Mouse (Mus musculus) hindbrain, embryonic 12.5 days (tissue): ENCODE data around the gene Ubn1. TPM values are rescaled to one million over a fixed set of nuclear protein-coding genes. Genes with fewer than 3 reads are reported as not detected.

ENCODE experiments used
- ATAC-seq: fragments of 200-750 bp; cut with Nextera tagmentation; 2 replicates; pipeline ENCODE4 v1.8.0; 2017; ENCODE audit warnings: moderate TSS enrichment; ENCODE audit not compliant: low FRiP score
- H3K27ac ChIP-seq: fragments of 300-500 bp; sonication (generic); 2 replicates; pipeline ENCODE4 v1.5.1; 2016; ENCODE audit warnings: mild to moderate bottlenecking
- H3K27me3 ChIP-seq: fragments of 300-500 bp; sonication (generic); 2 replicates; pipeline ENCODE4 v1.6.1; 2016; ENCODE audit warnings: mild to moderate bottlenecking
- H3K36me3 ChIP-seq: fragments of 300-500 bp; sonication (generic); 2 replicates; pipeline ENCODE4 v1.6.1; 2016; ENCODE audit warnings: mild to moderate bottlenecking
- H3K4me1 ChIP-seq: fragments of 300-500 bp; sonication (generic); 2 replicates; pipeline ENCODE4 v1.6.1; 2016
- H3K4me2 ChIP-seq: fragments of 300-500 bp; sonication (generic); replicated peaks from 2 replicates; pipeline ENCODE4 v1.6.1; 2016; ENCODE audit warnings: mild to moderate bottlenecking
- H3K4me3 ChIP-seq: fragments of 300-500 bp; sonication (generic); 2 replicates; pipeline ENCODE4 v1.5.1; 2016; ENCODE audit warnings: mild to moderate bottlenecking
- H3K9ac ChIP-seq: fragments of 300-500 bp; sonication (generic); 2 replicates; pipeline ENCODE4 v1.6.1; 2016; ENCODE audit warnings: mild to moderate bottlenecking, moderate library complexity
- H3K9me3 ChIP-seq: fragments of 300-500 bp; sonication (generic); replicated peaks from 2 replicates; pipeline ENCODE4 v1.6.1; 2016; ENCODE audit warnings: mild to moderate bottlenecking
- WGBS: fragments of 180-500 bp; shearing (Covaris S2); methylation state at CpG from one replicate; pipeline ENCODE4 v1.1.7; 2016; 5-methylcytosine and 5-hydroxymethylcytosine counted together
- polyA plus RNA-seq: library from polyadenylated mRNA; unstranded; fragments of >200 nt; fragmentation: Nextera tagmentation; extraction: Ambion mirVana; gene quantifications from 2 replicates; pipeline ENCODE4 v1.2.1, GENCODE M21; 2016

Ubn1 gene
- polyA plus RNA-seq, 1 experiment from 2014 or later, result 25.0 TPM

GRCm38 (mm10) chr16:5029847-5030246 lies 20.0 kb upstream of the Ubn1 start:
- H3K4me1 ChIP-seq, result no peaks in the 10 kb centered on the region
- no peak overlapping the region for H3K27ac ChIP-seq
- peaks cover 99% of the 10 kb centered on the region for H3K36me3 ChIP-seq
- no peaks in the 10 kb centered on the region for H3K9me3 ChIP-seq
- no peak for ATAC-seq
- no peaks in the 10 kb centered on the region for H3K27me3 ChIP-seq
- no peak overlapping the region for H3K9ac ChIP-seq
- no peak overlapping the region for H3K4me3 ChIP-seq
- WGBS, result 72% methylated on average over 2 of the region's 2 CpGs
- H3K4me2 ChIP-seq, result no peak overlapping the region

- WGBS, result 97% methylated on average over 3 of the region's 3 CpGs
- Histone ChIP-seq H3K36me3 (peaks cover 96% of the 10 kb centered on the region), H3K9ac (no peak overlapping the region), H3K9me3 (no peaks in the 10 kb centered on the region), H3K4me3 (no peak overlapping the region), H3K4me2 (no peak overlapping the region), H3K27me3 (no peaks in the 10 kb centered on the region), H3K4me1 (no peaks in the 10 kb centered on the region), H3K27ac (no peak overlapping the region)
- no peak for ATAC-seq
Observed at GRCm38 (mm10) chr16:5035591-5035990, 14.3 kb upstream of the Ubn1 start.

- no peak for ATAC-seq
- Histone ChIP-seq H3K27ac (no peak overlapping the region), H3K4me2 (no peak overlapping the region), H3K36me3 (peaks cover 96% of the 10 kb centered on the region), H3K4me1 (no peaks in the 10 kb centered on the region), H3K4me3 (no peak overlapping the region), H3K27me3 (no peaks in the 10 kb centered on the region), H3K9me3 (no peaks in the 10 kb centered on the region), H3K9ac (no peak overlapping the region)
- WGBS, result 78% methylated on average over 5 of the region's 5 CpGs
Observed at GRCm38 (mm10) chr16:5036649-5037234, 13.1 kb upstream of the Ubn1 start.

- Histone ChIP-seq H3K27ac (no peak overlapping the region), H3K4me1 (peaks cover 16% of the 10 kb centered on the region), H3K4me2 (no peak overlapping the region), H3K36me3 (peaks cover 73% of the 10 kb centered on the region), H3K4me3 (no peak overlapping the region), H3K9me3 (no peaks in the 10 kb centered on the region), H3K9ac (no peak overlapping the region), H3K27me3 (no peaks in the 10 kb centered on the region)
- no peak for ATAC-seq
- 99% methylated on average over 3 of the region's 3 CpGs for WGBS
Observed at GRCm38 (mm10) chr16:5045322-5045721, 4.5 kb upstream of the Ubn1 start.

GRCm38 (mm10) chr16:5049182-5049773 lies 579 bp upstream of the Ubn1 start:
- under 1% methylated on average over 38 of the region's 38 CpGs for WGBS
- H3K27me3 ChIP-seq, result no peaks in the 10 kb centered on the region
- peaks cover 38% of the 10 kb centered on the region for H3K36me3 ChIP-seq
- no peaks in the 10 kb centered on the region for H3K9me3 ChIP-seq
- H3K4me1 ChIP-seq, result peaks cover 27% of the 10 kb centered on the region
- H3K9ac ChIP-seq, result peak overlapping the region; percentile 93
- H3K4me3 ChIP-seq, result peak overlapping the region; percentile 86
- peak overlapping the region; percentile 83 for H3K4me2 ChIP-seq
- ATAC-seq, result peak; percentile 65
- H3K27ac ChIP-seq, result peak overlapping the region; percentile 90

- peak; percentile 87 for ATAC-seq
Observed at GRCm38 (mm10) chr16:5050251-5051110, 624 bp downstream of the Ubn1 start.

GRCm38 (mm10) chr16:5058114-5058513 lies 8.3 kb downstream of the Ubn1 start:
- no peaks in the 10 kb centered on the region for H3K27me3 ChIP-seq
- no peak overlapping the region for H3K9ac ChIP-seq
- WGBS, result 97% methylated on average over 1 of the region's 1 CpGs
- H3K9me3 ChIP-seq, result no peaks in the 10 kb centered on the region
- no peak overlapping the region for H3K27ac ChIP-seq
- no peak overlapping the region for H3K4me2 ChIP-seq
- no peak for ATAC-seq
- peaks cover 43% of the 10 kb centered on the region for H3K36me3 ChIP-seq
- H3K4me1 ChIP-seq, result no peaks in the 10 kb centered on the region
- no peak overlapping the region for H3K4me3 ChIP-seq

More at GRCm38 (mm10) chr16:5050251-5051110, 624 bp downstream of the Ubn1 start:
- Histone ChIP-seq H3K36me3 (peaks cover 33% of the 10 kb centered on the region), H3K27me3 (no peaks in the 10 kb centered on the region), H3K9me3 (no peaks in the 10 kb centered on the region), H3K4me1 (peaks cover 27% of the 10 kb centered on the region), H3K9ac (peak overlapping the region; percentile 83), H3K4me2 (peak overlapping the region; percentile 89), H3K27ac (peak overlapping the region; percentile 95), H3K4me3 (peak overlapping the region; percentile 86)
- under 1% methylated on average over 72 of the region's 78 CpGs for WGBS

GRCm38 (mm10) chr16:5063472-5063871 lies 13.6 kb downstream of the Ubn1 start:
- no peak overlapping the region for H3K4me3 ChIP-seq
- H3K9me3 ChIP-seq, result no peaks in the 10 kb centered on the region
- H3K4me1 ChIP-seq, result no peaks in the 10 kb centered on the region
- H3K27me3 ChIP-seq, result no peaks in the 10 kb centered on the region
- no peak overlapping the region for H3K4me2 ChIP-seq
- H3K36me3 ChIP-seq, result peaks cover 45% of the 10 kb centered on the region
- no peak for ATAC-seq
- H3K27ac ChIP-seq, result no peak overlapping the region
- 89% methylated on average over 4 of the region's 4 CpGs for WGBS
- H3K9ac ChIP-seq, result no peak overlapping the region

GRCm38 (mm10) chr16:5070321-5070720 lies 20.5 kb downstream of the Ubn1 start:
- Histone ChIP-seq H3K4me2 (no peak overlapping the region), H3K4me1 (no peaks in the 10 kb centered on the region), H3K27me3 (no peaks in the 10 kb centered on the region), H3K9me3 (no peaks in the 10 kb centered on the region), H3K4me3 (no peak overlapping the region), H3K9ac (no peak overlapping the region), H3K36me3 (peaks cover 71% of the 10 kb centered on the region), H3K27ac (no peak overlapping the region)
- no peak for ATAC-seq
- 92% methylated on average over 3 of the region's 3 CpGs for WGBS

- Histone ChIP-seq H3K27me3 (no peaks in the 10 kb centered on the region), H3K27ac (no peak overlapping the region), H3K4me1 (no peaks in the 10 kb centered on the region), H3K4me3 (no peak overlapping the region), H3K4me2 (no peak overlapping the region), H3K9me3 (no peaks in the 10 kb centered on the region), H3K9ac (no peak overlapping the region), H3K36me3 (peaks cover 79% of the 10 kb centered on the region)
- no peak for ATAC-seq
- WGBS, result 94% methylated on average over 7 of the region's 7 CpGs
Observed at GRCm38 (mm10) chr16:5071974-5072373, 22.1 kb downstream of the Ubn1 start.

- H3K4me2 ChIP-seq, result no peak overlapping the region
Observed at GRCm38 (mm10) chr16:5074341-5074740, 24.5 kb downstream of the Ubn1 start.

GRCm38 (mm10) chr16:5085196-5085595 lies 35.3 kb downstream of the Ubn1 start:
- no peaks in the 10 kb centered on the region for H3K9me3 ChIP-seq
- H3K4me3 ChIP-seq, result no peak overlapping the region
- H3K9ac ChIP-seq, result no peak overlapping the region
- 93% methylated on average over 4 of the region's 4 CpGs for WGBS
- no peaks in the 10 kb centered on the region for H3K27me3 ChIP-seq
- H3K4me2 ChIP-seq, result no peak overlapping the region
- no peaks in the 10 kb centered on the region for H3K4me1 ChIP-seq
- no peak overlapping the region for H3K27ac ChIP-seq
- ATAC-seq, result no peak
- peaks cover 81% of the 10 kb centered on the region for H3K36me3 ChIP-seq

More at GRCm38 (mm10) chr16:5074341-5074740, 24.5 kb downstream of the Ubn1 start:
- H3K4me1 ChIP-seq, result no peaks in the 10 kb centered on the region
- no peak overlapping the region for H3K9ac ChIP-seq
- no peaks in the 10 kb centered on the region for H3K27me3 ChIP-seq
- H3K27ac ChIP-seq, result no peak overlapping the region
- H3K9me3 ChIP-seq, result no peaks in the 10 kb centered on the region
- WGBS, result 92% methylated on average over 5 of the region's 5 CpGs
- H3K4me3 ChIP-seq, result no peak overlapping the region
- H3K36me3 ChIP-seq, result peaks cover 93% of the 10 kb centered on the region
- no peak for ATAC-seq
